Mouse (Mus musculus) kidney, postnatal 25 days (tissue): ENCODE measurements around the gene Snrnp35.

Experiments
- DNase-seq, 2 experiments: peaks; one replicate each; pipeline ENCODE4 v3.0.0; 2021; ENCODE audit warnings: mixed read lengths in 2 of 2

Snrnp35 gene

GRCm38 (mm10) chr5:124540383-124540786 is 57.5 kb downstream of the Snrnp35 start, which contains the start of gene Tmed2:
TSS of gene Tmed2 (plus strand) at chr5:124540695.
- peak; percentile 95 to 99 for DNase-seq
